Mouse (Mus musculus) kidney, embryonic 15.5 days (tissue): ENCODE data around the gene Zfp282. TPM values are rescaled to one million over a fixed set of nuclear protein-coding genes. Genes with fewer than 3 reads are reported as not detected.
"Not testable (repeated sequence)": the region's sequence is repeated elsewhere in the genome, so short reads cannot be mapped to it uniquely, and the experiment has no call there.

Source experiments
- ATAC-seq: fragments of 200-750 bp; cut with Nextera tagmentation; replicated peaks from 2 replicates; pipeline ENCODE4 v1.8.0; 2017; ENCODE audit warnings: moderate TSS enrichment; ENCODE audit not compliant: low FRiP score
- H3K27ac ChIP-seq: fragments of 300-500 bp; sonication (generic); 2 replicates; pipeline ENCODE4 v1.5.1; 2015; ENCODE audit warnings: mild to moderate bottlenecking, inconsistent platforms
- H3K27me3 ChIP-seq: fragments of 300-500 bp; sonication (generic); 2 replicates; pipeline ENCODE4 v1.6.1; 2015; ENCODE audit warnings: inconsistent platforms
- H3K36me3 ChIP-seq: fragments of 300-500 bp; sonication (generic); 2 replicates; pipeline ENCODE4 v1.6.1; 2015; ENCODE audit warnings: inconsistent platforms
- H3K4me1 ChIP-seq: fragments of 300-500 bp; sonication (generic); 2 replicates; pipeline ENCODE4 v1.6.1; 2015; ENCODE audit warnings: inconsistent platforms
- H3K4me2 ChIP-seq: fragments of 300-500 bp; sonication (generic); 2 replicates; pipeline ENCODE4 v1.6.1; 2015; ENCODE audit warnings: moderate library complexity, mild to moderate bottlenecking, inconsistent platforms
- H3K4me3 ChIP-seq: fragments of 300-500 bp; sonication (generic); replicated peaks from 2 replicates; pipeline ENCODE4 v1.5.1; 2015; ENCODE audit warnings: mild to moderate bottlenecking, inconsistent platforms
- H3K9ac ChIP-seq: fragments of 300-500 bp; sonication (generic); 2 replicates; pipeline ENCODE4 v1.6.1; 2015; ENCODE audit warnings: mild to moderate bottlenecking, inconsistent platforms
- H3K9me3 ChIP-seq: fragments of 300-500 bp; sonication (generic); replicated peaks from 2 replicates; pipeline ENCODE4 v1.6.1; 2016; ENCODE audit warnings: inconsistent platforms
- WGBS: fragments of 180-500 bp; shearing (Covaris S2); methylation state at CpG from one replicate; pipeline ENCODE4 v1.1.7; 2015; ENCODE audit warnings: mixed read lengths; 5-methylcytosine and 5-hydroxymethylcytosine counted together
- polyA plus RNA-seq: library from polyadenylated mRNA; unstranded; fragments of >200 nt; fragmentation: Nextera tagmentation; extraction: Ambion mirVana; gene quantifications from 2 replicates; pipeline ENCODE4 v1.2.1, GENCODE M21; 2015

The Zfp282 gene
- polyA plus RNA-seq, 1 experiment from 2014 or later, result 18.0 TPM

DNA sequence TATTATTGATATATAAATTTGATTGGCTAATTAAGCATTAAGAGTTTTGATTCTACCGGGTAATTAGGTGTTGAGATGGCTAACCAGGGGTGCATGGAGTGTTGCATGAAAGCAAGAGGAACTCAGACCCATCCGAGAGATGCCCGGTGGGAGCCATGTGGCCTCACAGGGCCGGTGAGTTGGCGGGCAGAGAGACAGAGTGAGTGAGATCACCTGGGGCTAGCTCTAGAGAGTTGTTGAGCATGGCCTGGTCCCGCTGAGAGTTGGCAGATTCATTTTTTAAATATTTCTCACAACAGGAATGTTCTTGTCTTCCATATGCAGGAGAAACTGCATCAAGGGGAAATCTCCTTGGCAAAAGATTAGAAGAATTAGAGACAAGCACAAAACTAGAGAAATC is 19.8 kb upstream of the Zfp282 start:
- Histone ChIP-seq H3K36me3 (peaks cover 44% of the 10 kb centered on the region), H3K27ac (no peak overlapping the region), H3K4me1 (no peaks in the 10 kb centered on the region), H3K9ac (no peak overlapping the region), H3K9me3 (no peaks in the 10 kb centered on the region), H3K4me3 (no peak overlapping the region), H3K27me3 (no peaks in the 10 kb centered on the region), H3K4me2 (no peak overlapping the region)
- 95% methylated on average over 6 of the region's 6 CpGs for WGBS
- ATAC-seq, result no peak

DNA sequence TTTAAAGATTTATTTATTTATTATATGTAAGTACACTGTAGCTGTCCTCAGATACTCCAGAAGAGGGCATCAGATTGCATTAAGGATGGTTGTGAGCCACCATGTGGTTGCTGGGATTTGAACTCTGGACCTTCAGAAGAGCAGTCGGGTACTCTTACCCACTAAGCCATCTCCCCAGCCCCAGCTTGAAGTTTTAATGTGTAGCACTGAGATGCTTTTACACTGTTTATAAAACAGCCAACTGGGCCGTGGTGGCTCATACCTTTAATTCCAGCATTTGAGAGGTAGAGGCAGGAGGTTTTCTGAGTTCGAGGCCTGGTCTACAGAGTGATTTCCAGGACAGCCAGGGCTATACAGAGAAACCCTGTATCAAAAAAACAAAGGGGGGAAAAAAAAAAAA is 19.3 kb upstream of the Zfp282 start:
- ATAC-seq, H3K4me2 ChIP-seq, H3K9me3 ChIP-seq, H3K4me3 ChIP-seq, H3K9ac ChIP-seq, H3K4me1 ChIP-seq, H3K27me3 ChIP-seq, H3K27ac ChIP-seq: not testable (repeated sequence)
- WGBS, result 92% methylated on average over 3 of the region's 3 CpGs
- H3K36me3 ChIP-seq, result peaks cover 49% of the 10 kb centered on the region

DNA sequence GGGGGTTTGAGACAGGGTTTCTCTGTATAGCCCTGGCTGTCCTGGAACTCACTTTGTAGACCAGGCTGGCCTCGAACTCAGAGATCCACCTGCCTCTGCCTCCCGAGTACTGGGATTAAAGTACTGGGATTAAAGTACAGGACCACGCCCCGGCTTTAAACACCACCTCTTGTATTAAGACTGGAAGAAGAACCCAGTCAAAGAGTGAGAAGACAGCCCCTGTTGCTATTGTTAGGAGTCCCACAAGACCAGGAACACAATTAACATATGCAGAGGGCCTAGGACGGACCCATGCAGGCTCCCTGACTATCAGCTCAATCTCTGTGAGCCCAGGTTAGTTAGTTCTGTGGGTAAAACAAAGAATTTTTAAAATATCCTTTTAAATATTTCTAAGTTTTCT is 4.7 kb upstream of the Zfp282 start:
- H3K4me3 ChIP-seq, result no peak overlapping the region
- no peak overlapping the region for H3K4me2 ChIP-seq
- no peak overlapping the region for H3K9ac ChIP-seq
- H3K4me1 ChIP-seq, result no peaks in the 10 kb centered on the region
- peaks cover 10% of the 10 kb centered on the region for H3K36me3 ChIP-seq
- WGBS, result 88% methylated on average over 5 of the region's 5 CpGs
- H3K9me3 ChIP-seq, result no peaks in the 10 kb centered on the region
- H3K27me3 ChIP-seq, result no peaks in the 10 kb centered on the region
- no peak overlapping the region for H3K27ac ChIP-seq
- ATAC-seq, result no peak

DNA sequence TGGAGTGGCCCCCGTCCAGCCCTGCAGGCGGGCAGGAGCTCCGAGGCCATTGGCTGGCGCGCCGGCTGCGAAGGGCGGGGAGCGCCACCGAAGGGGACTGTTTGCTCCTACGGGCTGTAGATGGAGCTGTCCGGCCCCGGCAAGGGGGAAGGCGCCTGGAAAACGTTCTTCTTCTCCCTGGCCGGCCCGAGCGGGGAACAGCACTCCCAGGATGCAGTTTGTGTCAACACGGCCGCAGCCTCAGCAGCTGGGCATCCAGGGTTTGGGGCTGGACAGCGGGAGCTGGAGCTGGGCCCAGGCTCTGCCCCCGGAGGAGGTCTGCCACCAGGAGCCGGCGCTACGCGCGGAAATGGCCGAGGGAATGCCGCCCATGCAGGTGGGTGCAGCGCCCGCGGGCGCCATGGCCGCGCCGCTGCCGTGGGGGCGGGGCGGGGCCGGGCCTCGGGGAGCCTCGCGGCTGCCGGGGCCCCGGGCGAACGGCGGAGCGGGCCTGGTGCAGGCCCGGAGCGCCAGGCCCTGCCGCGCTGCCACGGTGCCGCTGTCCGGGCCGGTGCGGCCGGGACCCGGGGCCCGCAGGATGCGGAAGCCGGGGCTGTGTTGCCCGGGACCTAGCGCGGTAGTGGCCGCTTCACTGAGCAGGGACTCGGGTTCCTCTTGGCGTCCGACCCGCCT is 593 bp downstream of the Zfp282 start:
- H3K27me3 ChIP-seq, result no peaks in the 10 kb centered on the region
- H3K36me3 ChIP-seq, result peaks cover 33% of the 10 kb centered on the region
- peak overlapping the region; percentile 91 for H3K9ac ChIP-seq
- peak; percentile 97 for ATAC-seq
- H3K4me1 ChIP-seq, result peaks cover 19% of the 10 kb centered on the region
- H3K4me3 ChIP-seq, result peak overlapping the region; percentile 95
- H3K9me3 ChIP-seq, result no peaks in the 10 kb centered on the region
- WGBS, result 1% methylated on average over 65 of the region's 71 CpGs
- H3K4me2 ChIP-seq, result peak overlapping the region; percentile 74
- H3K27ac ChIP-seq, result peak overlapping the region; percentile 99

DNA sequence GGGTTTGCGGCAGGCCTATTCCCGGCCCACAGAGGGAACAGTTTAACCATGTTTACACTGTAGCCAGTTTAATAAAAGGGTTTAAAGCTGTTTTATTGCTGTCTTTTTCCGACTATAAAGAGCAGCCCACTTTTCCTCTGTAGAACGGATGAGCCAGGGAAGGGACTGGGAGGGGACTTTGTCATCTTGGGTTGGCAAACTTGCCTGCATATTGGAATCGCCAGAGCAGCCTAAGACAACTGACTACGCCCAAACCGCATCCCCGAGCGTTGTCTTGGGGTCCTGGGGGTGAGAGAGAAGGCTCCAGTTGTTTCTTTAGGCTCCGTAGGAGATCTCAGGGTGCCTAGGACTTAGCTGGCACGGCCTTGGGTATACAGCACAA is 1.1 kb downstream of the Zfp282 start:
- peaks cover 39% of the 10 kb centered on the region for H3K36me3 ChIP-seq
- H3K27me3 ChIP-seq, result no peaks in the 10 kb centered on the region
- H3K9me3 ChIP-seq, result no peaks in the 10 kb centered on the region
- peaks cover 19% of the 10 kb centered on the region for H3K4me1 ChIP-seq
- H3K4me2 ChIP-seq, result peak overlapping the region; percentile 74
- peak overlapping the region; percentile 99 for H3K27ac ChIP-seq
- WGBS, result 2% methylated on average over 11 of the region's 11 CpGs
- H3K9ac ChIP-seq, result peak overlapping the region; percentile 91
- peak overlapping the region; percentile 95 for H3K4me3 ChIP-seq
- no peak; the same call in 1 of the 2 replicates for ATAC-seq

DNA sequence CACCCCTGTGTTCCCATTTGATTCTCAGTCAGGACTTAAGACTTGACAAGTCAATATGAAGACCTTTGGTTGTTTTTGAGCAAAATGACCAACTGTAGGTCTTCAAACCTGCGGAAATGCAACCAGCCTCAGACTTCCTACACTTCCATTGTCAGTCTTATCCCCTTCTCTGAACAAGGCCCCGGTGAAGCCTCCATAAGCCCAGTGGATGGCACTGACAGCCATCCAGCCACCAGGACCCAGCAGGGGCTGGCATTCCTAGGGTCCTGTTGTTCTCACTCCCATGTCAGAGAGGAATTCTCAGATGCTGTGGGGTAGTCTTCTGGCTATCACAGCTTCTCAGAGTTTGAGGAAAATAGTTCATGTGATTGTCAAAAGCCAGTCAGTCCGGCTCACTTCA is 1.6 kb downstream of the Zfp282 start:
- no peak for ATAC-seq
- peaks cover 19% of the 10 kb centered on the region for H3K4me1 ChIP-seq
- H3K36me3 ChIP-seq, result peaks cover 43% of the 10 kb centered on the region
- peak overlapping the region; percentile 95 for H3K4me3 ChIP-seq
- H3K27ac ChIP-seq, result peak overlapping the region; percentile 99; the same call in 1 of the 2 replicates
- WGBS, result 40% methylated on average over 3 of the region's 3 CpGs
- no peaks in the 10 kb centered on the region for H3K27me3 ChIP-seq
- peak overlapping the region; percentile 91 for H3K9ac ChIP-seq
- peak overlapping the region; percentile 74 for H3K4me2 ChIP-seq
- no peaks in the 10 kb centered on the region for H3K9me3 ChIP-seq

DNA sequence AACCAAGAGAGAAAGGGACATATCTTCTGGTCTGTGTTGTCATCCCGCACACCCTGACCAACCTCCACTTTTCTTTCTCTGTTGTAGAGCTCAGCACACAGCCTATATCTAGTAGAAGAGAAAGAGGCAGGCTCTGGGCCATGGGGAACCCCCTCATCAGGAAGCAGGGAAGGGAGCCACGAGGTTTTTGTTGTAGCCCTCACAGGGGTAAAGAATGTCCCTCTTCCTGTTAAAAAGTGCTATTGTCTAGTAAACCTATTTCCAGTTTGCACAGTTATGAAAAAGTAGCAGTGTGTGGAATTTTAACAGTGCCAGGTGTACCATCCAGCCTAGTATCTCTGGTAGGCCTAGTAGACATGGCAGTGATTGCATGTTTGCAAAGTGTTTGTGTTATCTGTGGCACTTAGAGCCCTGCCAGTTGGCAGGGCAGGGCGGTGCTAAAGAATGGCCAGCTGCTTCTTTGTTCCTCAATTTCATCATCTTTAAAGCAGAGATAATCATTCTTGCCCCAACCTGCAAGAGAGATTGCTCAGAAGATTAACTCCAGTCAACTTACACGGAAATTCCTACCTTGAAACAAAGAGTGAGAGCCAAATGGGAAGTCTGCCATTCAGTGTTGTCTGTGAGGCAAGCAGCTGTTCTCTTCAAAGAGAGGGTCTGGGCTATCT is 2.2 kb downstream of the Zfp282 start:
- H3K9ac ChIP-seq, result peak overlapping the region; percentile 91
- WGBS, result 67% methylated on average over 4 of the region's 4 CpGs
- ATAC-seq, result no peak
- no peaks in the 10 kb centered on the region for H3K9me3 ChIP-seq
- peak overlapping the region; percentile 95 for H3K4me3 ChIP-seq
- peaks cover 19% of the 10 kb centered on the region for H3K4me1 ChIP-seq
- H3K4me2 ChIP-seq, result peak overlapping the region; percentile 74
- H3K27ac ChIP-seq, result no peak overlapping the region
- H3K36me3 ChIP-seq, result peaks cover 49% of the 10 kb centered on the region
- no peaks in the 10 kb centered on the region for H3K27me3 ChIP-seq

DNA sequence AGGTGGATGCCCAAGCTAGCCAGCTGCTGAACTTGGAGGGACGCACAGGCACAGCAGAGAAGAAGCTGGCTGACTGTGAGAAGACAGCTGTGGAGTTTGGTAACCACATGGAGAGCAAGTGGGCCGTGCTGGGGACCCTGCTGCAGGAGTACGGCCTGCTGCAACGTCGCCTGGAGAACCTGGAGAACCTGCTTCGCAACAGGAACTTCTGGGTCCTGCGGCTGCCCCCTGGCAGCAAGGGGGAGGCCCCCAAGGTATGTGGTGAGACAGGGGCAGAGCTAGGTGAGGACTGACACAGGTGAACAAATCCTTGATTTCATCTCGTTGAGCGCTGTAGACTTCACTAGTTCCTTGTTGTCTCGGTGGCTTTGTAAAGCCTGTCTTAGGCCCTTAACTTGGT is 3.2 kb downstream of the Zfp282 start:
- peaks cover 19% of the 10 kb centered on the region for H3K4me1 ChIP-seq
- H3K27me3 ChIP-seq, result no peaks in the 10 kb centered on the region
- no peaks in the 10 kb centered on the region for H3K9me3 ChIP-seq
- H3K27ac ChIP-seq, result no peak overlapping the region
- H3K4me2 ChIP-seq, result no peak overlapping the region
- no peak for ATAC-seq
- H3K9ac ChIP-seq, result no peak overlapping the region
- no peak overlapping the region for H3K4me3 ChIP-seq
- peaks cover 59% of the 10 kb centered on the region for H3K36me3 ChIP-seq
- 91% methylated on average over 10 of the region's 10 CpGs for WGBS

DNA sequence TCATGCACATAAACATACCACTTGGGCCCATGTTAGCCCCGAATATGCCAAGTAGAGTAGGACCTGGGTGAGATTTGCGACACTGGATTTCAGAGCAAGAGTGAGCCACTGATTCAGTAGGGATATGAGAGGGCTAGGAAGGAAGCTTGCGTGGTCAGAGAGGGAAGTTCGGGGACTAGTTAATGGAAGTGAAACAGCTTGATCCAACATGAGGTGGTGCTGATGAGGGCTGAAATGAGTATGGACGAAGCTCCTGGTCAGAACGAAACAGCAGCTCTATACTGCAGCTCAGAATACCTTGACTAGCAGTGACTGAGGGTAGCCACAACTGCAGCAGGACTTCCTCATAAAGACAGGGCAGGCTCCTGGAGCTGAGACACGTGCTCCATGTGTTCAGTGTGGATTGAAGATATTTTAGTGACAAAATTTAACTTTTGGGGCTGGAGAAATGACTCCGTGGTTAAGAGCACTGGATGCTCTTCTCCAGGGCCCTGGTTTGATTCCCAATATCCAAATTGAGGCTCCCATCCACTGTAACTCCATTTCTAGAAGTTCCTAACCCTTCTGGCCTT is 11.9 kb downstream of the Zfp282 start:
- 87% methylated on average over 8 of the region's 8 CpGs for WGBS
- ATAC-seq, result no peak
- peaks cover 96% of the 10 kb centered on the region for H3K36me3 ChIP-seq
- no peak overlapping the region for H3K4me2 ChIP-seq
- H3K9ac ChIP-seq, result no peak overlapping the region
- H3K27ac ChIP-seq, result no peak overlapping the region
- no peaks in the 10 kb centered on the region for H3K9me3 ChIP-seq
- no peak overlapping the region for H3K4me3 ChIP-seq
- H3K4me1 ChIP-seq, result no peaks in the 10 kb centered on the region
- H3K27me3 ChIP-seq, result no peaks in the 10 kb centered on the region

DNA sequence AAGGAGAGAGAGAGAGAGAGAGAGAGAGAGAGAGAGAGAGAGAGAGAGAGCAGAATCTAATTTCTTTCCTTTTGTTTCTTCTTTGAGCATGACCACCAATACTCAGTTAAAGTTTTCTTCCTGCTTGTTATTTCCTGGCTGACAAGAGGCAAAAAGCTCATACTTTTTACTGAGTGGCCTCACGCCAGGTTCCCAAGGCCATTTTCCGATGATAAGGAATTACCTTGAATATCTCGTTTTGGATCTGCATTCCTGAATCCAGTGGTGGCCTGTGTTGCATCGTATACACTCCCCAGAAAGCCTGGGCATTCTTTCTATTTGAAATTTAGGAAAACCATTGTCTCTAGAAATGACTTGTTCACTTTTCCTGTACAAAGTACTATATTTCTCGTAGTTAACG is 22.4 kb downstream of the Zfp282 start:
- no peaks in the 10 kb centered on the region for H3K9me3 ChIP-seq
- H3K27ac ChIP-seq, result no peak overlapping the region
- H3K4me2 ChIP-seq, result no peak overlapping the region
- no peaks in the 10 kb centered on the region for H3K4me1 ChIP-seq
- H3K27me3 ChIP-seq, result no peaks in the 10 kb centered on the region
- peaks cover 76% of the 10 kb centered on the region for H3K36me3 ChIP-seq
- no peak overlapping the region for H3K9ac ChIP-seq
- no peak for ATAC-seq
- no peak overlapping the region for H3K4me3 ChIP-seq
- WGBS, result 88% methylated on average over 6 of the region's 6 CpGs

DNA sequence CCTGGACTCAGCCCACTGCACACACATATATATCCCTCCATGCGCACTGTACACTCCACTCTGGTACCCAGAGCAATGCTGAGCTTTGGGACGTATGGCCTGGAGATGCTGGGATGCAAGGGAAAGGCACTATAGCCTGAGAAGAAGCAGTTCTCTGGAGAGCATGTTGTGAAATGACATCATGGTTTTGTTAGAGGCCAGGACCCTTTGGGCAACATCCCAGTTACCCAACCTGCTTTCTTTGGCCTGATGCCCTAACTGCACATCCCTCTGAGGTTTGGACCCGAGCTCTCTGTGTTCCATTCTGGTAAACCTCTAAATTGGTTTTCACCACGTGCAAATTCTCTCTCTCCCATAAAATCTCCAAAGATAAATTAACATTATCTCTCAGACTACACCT is 26.6 kb downstream of the Zfp282 start:
- peaks cover 97% of the 10 kb centered on the region for H3K36me3 ChIP-seq
- no peak for ATAC-seq
- H3K27me3 ChIP-seq, result no peaks in the 10 kb centered on the region
- no peak overlapping the region for H3K4me3 ChIP-seq
- no peak overlapping the region for H3K4me2 ChIP-seq
- 76% methylated on average over 4 of the region's 4 CpGs for WGBS
- H3K4me1 ChIP-seq, result no peaks in the 10 kb centered on the region
- H3K9me3 ChIP-seq, result no peaks in the 10 kb centered on the region
- H3K9ac ChIP-seq, result no peak overlapping the region
- H3K27ac ChIP-seq, result no peak overlapping the region

DNA sequence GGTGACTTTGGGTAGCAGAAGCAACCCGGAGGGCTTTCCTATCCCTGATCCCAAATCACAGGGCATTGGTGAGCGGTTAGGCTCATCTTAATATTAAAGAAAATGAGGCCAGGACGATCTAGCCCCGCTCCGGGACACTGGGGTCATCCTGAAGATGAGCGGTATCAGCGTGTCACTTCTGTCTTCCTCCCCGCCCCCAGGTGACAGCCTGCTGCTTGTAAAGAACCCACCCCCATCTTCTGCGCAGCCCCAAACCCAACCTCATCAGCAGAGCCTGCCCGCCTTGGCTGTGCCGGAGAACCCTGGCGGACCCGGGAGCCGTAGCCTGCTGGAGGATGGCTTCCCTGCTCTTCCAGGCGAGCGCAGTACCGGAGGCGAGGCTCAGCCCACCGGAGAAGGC is 27.4 kb downstream of the Zfp282 start:
- Histone ChIP-seq H3K9ac (no peak overlapping the region), H3K4me2 (no peak overlapping the region), H3K9me3 (no peaks in the 10 kb centered on the region), H3K27ac (no peak overlapping the region), H3K4me1 (no peaks in the 10 kb centered on the region), H3K27me3 (no peaks in the 10 kb centered on the region), H3K4me3 (no peak overlapping the region), H3K36me3 (peaks cover 89% of the 10 kb centered on the region)
- no peak for ATAC-seq
- 52% methylated on average over 19 of the region's 19 CpGs for WGBS
